Mouse (Mus musculus): Measurements from ENCODE around the gene Vdac1. TPM values are rescaled to one million over a fixed set of nuclear protein-coding genes. Genes with fewer than 3 reads are reported as not detected.
"Not testable (repeated sequence)": the region's sequence is repeated elsewhere in the genome, so short reads cannot be mapped to it uniquely, and the experiment has no call there.

Vdac1 gene
- polyA plus RNA-seq, 1 experiment, result 394 TPM

GRCm38 (mm10) chr11:52345939-52346634, 14.6 kb upstream of the Vdac1 start:
- Histone ChIP-seq H3K27me3 (ENCODE audit: control insufficient read depth, insufficient read depth, low read length) (no peaks in the 10 kb centered on the region), H3K27ac (ENCODE audit: insufficient read depth, low read length) (no peak overlapping the region), H3K4me3 (replicated peaks; ENCODE audit: insufficient read depth, low read depth, low read length) (no peak overlapping the region), H3K4me1 (ENCODE audit: control insufficient read depth, insufficient read depth, low read length) (no peaks in the 10 kb centered on the region; the same call in 1 of the 2 replicates)
- DNase-seq, result peak; percentile 84 to 90
- TF ChIP-seq POLR2A (IDR thresholded peaks at IDR 0.05; ENCODE audit: borderline replicate concordance, insufficient read depth, low read length) (no peak), CTCF (IDR thresholded peaks at IDR 0.05; ENCODE audit: borderline replicate concordance, insufficient read depth, low read depth, low read length) (peak; percentile 96)
- WGBS, result 18% methylated on average over 11 of the region's 12 CpGs

DNA sequence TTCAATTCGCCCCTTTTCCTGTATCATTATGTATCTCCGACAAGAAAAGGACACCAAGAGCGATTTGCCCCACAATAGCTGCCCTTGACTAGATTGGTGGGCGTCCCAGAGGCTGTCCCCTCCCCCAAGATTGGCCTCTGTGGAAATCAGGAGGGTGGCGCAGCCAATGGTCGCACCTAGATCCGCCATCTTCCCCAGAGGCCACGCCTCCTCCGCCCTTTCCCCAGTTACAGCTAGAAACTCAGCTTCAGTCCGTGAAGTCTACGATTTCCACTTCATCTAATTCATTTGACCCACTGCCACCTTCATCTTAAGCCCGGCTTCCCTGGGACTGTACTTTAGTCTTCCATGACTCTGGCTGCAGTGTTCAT, 14.0 kb upstream of the Vdac1 start:
- no peak for DNase-seq
- TF ChIP-seq POLR2A (IDR thresholded peaks at IDR 0.05; ENCODE audit: borderline replicate concordance, insufficient read depth, low read length), result no peak
- TF ChIP-seq CTCF (IDR thresholded peaks at IDR 0.05; ENCODE audit: borderline replicate concordance, insufficient read depth, low read depth, low read length), result no peak
- peaks cover 2% of the 10 kb centered on the region; the same call in 1 of the 2 replicates for H3K4me1 ChIP-seq (ENCODE audit: control insufficient read depth, insufficient read depth, low read length)
- H3K27me3 ChIP-seq (ENCODE audit: control insufficient read depth, insufficient read depth, low read length), result no peaks in the 10 kb centered on the region
- WGBS, result 9% methylated on average over 12 of the region's 12 CpGs
- H3K4me3 ChIP-seq (replicated peaks; ENCODE audit: insufficient read depth, low read depth, low read length), result no peak overlapping the region
- H3K27ac ChIP-seq (ENCODE audit: insufficient read depth, low read length), result no peak overlapping the region

DNA sequence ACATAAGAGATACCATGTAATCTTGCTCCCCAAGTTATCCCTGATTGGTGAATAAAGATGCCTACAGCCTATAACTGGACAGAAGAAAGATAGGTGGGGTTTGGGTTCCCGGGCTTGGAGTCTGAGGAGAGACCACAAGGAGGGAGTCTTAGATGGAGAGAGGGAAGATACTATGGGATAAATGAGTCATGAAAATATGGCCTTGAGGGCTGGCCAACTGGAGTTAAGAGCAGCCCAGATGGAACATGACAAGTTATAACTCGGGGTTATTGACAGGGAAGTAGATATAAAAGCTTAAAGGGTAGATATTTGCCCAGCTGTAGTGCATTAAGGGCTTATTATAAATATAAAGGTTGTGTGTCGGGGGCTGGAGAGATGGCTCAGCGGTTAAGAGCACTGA, 12.5 kb upstream of the Vdac1 start:
- Histone ChIP-seq H3K4me3 (replicated peaks; ENCODE audit: insufficient read depth, low read depth, low read length) (no peak overlapping the region), H3K27ac (ENCODE audit: insufficient read depth, low read length) (no peak overlapping the region), H3K4me1 (ENCODE audit: control insufficient read depth, insufficient read depth, low read length) (peaks cover 4% of the 10 kb centered on the region; the same call in 1 of the 2 replicates), H3K27me3 (ENCODE audit: control insufficient read depth, insufficient read depth, low read length) (no peaks in the 10 kb centered on the region)
- TF ChIP-seq POLR2A (IDR thresholded peaks at IDR 0.05; ENCODE audit: borderline replicate concordance, insufficient read depth, low read length), result no peak
- TF ChIP-seq CTCF (IDR thresholded peaks at IDR 0.05; ENCODE audit: borderline replicate concordance, insufficient read depth, low read depth, low read length), result no peak
- no peak for DNase-seq
- WGBS, result 86% methylated on average over 4 of the region's 4 CpGs

DNA sequence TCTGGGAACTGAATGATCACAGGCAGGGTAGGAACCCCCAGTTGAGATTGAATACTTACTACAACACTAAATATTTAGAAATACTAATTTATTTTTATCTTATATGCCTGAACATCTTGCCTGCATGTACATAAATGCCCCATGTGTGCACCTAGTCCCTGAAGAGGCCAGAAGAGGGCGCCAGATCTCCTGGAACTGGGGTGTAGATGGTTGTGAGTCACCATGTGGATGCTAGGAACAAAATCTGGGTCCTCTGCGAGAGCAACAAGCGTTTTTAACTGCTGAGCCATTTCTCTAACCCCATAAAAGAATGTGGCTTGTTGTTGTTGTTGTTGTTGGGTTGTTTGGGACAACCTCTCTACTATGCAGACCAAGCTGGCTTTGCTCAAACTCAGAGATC, 11.9 kb upstream of the Vdac1 start:
- Histone ChIP-seq H3K4me3 (replicated peaks; ENCODE audit: insufficient read depth, low read depth, low read length) (no peak overlapping the region), H3K27ac (ENCODE audit: insufficient read depth, low read length) (no peak overlapping the region), H3K27me3 (ENCODE audit: control insufficient read depth, insufficient read depth, low read length) (no peaks in the 10 kb centered on the region), H3K4me1 (ENCODE audit: control insufficient read depth, insufficient read depth, low read length) (peaks cover 4% of the 10 kb centered on the region; the same call in 1 of the 2 replicates)
- WGBS, result 73% methylated on average over 3 of the region's 3 CpGs
- no peak for DNase-seq
- TF ChIP-seq CTCF (IDR thresholded peaks at IDR 0.05; ENCODE audit: borderline replicate concordance, insufficient read depth, low read depth, low read length) (no peak), POLR2A (IDR thresholded peaks at IDR 0.05; ENCODE audit: borderline replicate concordance, insufficient read depth, low read length) (no peak)

- TF ChIP-seq POLR2A (IDR thresholded peaks at IDR 0.05; ENCODE audit: borderline replicate concordance, insufficient read depth, low read length), result no peak
- no peak for TF ChIP-seq CTCF (IDR thresholded peaks at IDR 0.05; ENCODE audit: borderline replicate concordance, insufficient read depth, low read depth, low read length)
Observed at GRCm38 (mm10) chr11:52350924-52351323, 9.7 kb upstream of the Vdac1 start.

GRCm38 (mm10) chr11:52352271-52352670, 8.4 kb upstream of the Vdac1 start:
- WGBS, result 95% methylated on average over 3 of the region's 3 CpGs
- Histone ChIP-seq H3K4me3 (replicated peaks; ENCODE audit: insufficient read depth, low read depth, low read length) (no peak overlapping the region), H3K4me1 (ENCODE audit: control insufficient read depth, insufficient read depth, low read length) (0 out of 2 replicates have a peak, but pooled peaks cover 4% of the 10 kb centered on the region), H3K27ac (ENCODE audit: insufficient read depth, low read length) (no peak overlapping the region), H3K27me3 (ENCODE audit: control insufficient read depth, insufficient read depth, low read length) (no peaks in the 10 kb centered on the region)
- no peak for DNase-seq
- TF ChIP-seq CTCF (IDR thresholded peaks at IDR 0.05; ENCODE audit: borderline replicate concordance, insufficient read depth, low read depth, low read length), result no peak
- TF ChIP-seq POLR2A (IDR thresholded peaks at IDR 0.05; ENCODE audit: borderline replicate concordance, insufficient read depth, low read length), result no peak

More at GRCm38 (mm10) chr11:52350924-52351323, 9.7 kb upstream of the Vdac1 start:
- Histone ChIP-seq H3K27me3 (ENCODE audit: control insufficient read depth, insufficient read depth, low read length) (no peaks in the 10 kb centered on the region), H3K4me3 (replicated peaks; ENCODE audit: insufficient read depth, low read depth, low read length) (no peak overlapping the region), H3K4me1 (ENCODE audit: control insufficient read depth, insufficient read depth, low read length) (peaks cover 4% of the 10 kb centered on the region; the same call in 1 of the 2 replicates), H3K27ac (ENCODE audit: insufficient read depth, low read length) (no peak overlapping the region)
- 5% methylated on average over 9 of the region's 9 CpGs for WGBS
- DNase-seq, result no peak

DNA sequence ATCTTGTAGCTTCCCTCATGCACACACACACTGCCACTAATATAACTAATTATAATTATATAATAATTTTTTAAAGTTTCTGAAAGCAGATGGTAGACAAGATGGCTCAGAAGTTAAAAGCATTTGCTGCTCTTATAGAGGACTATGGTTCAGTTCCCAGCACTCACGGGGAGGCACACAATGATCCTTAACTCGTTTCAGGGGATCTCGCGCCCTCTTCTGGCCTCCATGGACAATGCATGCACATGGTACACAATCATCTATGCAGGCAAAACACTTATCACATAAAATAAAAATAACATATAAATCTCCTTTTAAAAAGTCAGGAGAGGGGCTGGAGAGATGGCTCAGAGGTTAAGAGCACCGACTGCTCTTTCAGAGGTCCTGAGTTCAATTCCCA, 6.0 kb upstream of the Vdac1 start:
- no peak for TF ChIP-seq CTCF (IDR thresholded peaks at IDR 0.05; ENCODE audit: borderline replicate concordance, insufficient read depth, low read depth, low read length)
- TF ChIP-seq POLR2A (IDR thresholded peaks at IDR 0.05; ENCODE audit: borderline replicate concordance, insufficient read depth, low read length), result no peak
- WGBS, result 81% methylated on average over 5 of the region's 5 CpGs
- H3K4me3 ChIP-seq (replicated peaks; ENCODE audit: insufficient read depth, low read depth, low read length), result no peak overlapping the region
- no peak overlapping the region for H3K27ac ChIP-seq (ENCODE audit: insufficient read depth, low read length)
- DNase-seq, result no peak
- H3K27me3 ChIP-seq (ENCODE audit: control insufficient read depth, insufficient read depth, low read length), result no peaks in the 10 kb centered on the region
- peaks cover 4% of the 10 kb centered on the region; the same call in 1 of the 2 replicates for H3K4me1 ChIP-seq (ENCODE audit: control insufficient read depth, insufficient read depth, low read length)

DNA sequence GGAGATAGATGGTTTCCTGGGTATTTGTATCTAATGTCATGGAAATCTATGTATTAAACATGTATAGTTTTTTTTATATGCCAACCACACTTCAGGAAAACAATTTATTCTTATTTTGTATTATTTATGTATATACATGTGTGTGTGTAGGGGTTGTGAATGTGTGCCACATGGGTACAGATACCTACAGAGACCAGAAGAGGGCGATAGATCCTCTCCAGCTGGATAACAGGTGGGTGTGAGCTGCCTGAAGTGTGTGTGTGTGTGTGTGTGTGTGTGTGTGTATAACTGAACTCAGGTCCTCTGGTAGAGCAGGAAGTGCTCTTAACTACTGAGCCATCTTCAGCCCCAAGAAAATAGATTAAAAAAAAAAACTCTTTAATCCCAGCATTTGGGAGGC, 5.1 kb upstream of the Vdac1 start:
- 76% methylated on average over 1 of the region's 1 CpGs for WGBS
- Histone ChIP-seq H3K4me3 (replicated peaks; ENCODE audit: insufficient read depth, low read depth, low read length) (no peak overlapping the region), H3K4me1 (ENCODE audit: control insufficient read depth, insufficient read depth, low read length) (peaks cover 10% of the 10 kb centered on the region; the same call in 1 of the 2 replicates), H3K27me3 (ENCODE audit: control insufficient read depth, insufficient read depth, low read length) (no peaks in the 10 kb centered on the region), H3K27ac (ENCODE audit: insufficient read depth, low read length) (no peak overlapping the region)
- no peak for DNase-seq
- TF ChIP-seq POLR2A (IDR thresholded peaks at IDR 0.05; ENCODE audit: borderline replicate concordance, insufficient read depth, low read length) (no peak), CTCF (IDR thresholded peaks at IDR 0.05; ENCODE audit: borderline replicate concordance, insufficient read depth, low read depth, low read length) (no peak)

- not testable (repeated sequence) for H3K27me3 ChIP-seq (ENCODE audit: control insufficient read depth, insufficient read depth, low read length); H3K4me3 ChIP-seq (replicated peaks; ENCODE audit: insufficient read depth, low read depth, low read length); DNase-seq; H3K27ac ChIP-seq (ENCODE audit: insufficient read depth, low read length); H3K4me1 ChIP-seq (ENCODE audit: control insufficient read depth, insufficient read depth, low read length)
- 98% methylated on average over 5 of the region's 5 CpGs for WGBS
Observed at GRCm38 (mm10) chr11:52357091-52357490, 3.6 kb upstream of the Vdac1 start.

All from cerebellum, adult 2 months (tissue).